16 mouse cellular contexts compared by ENCODE assay signal in the genomic region with DNA sequence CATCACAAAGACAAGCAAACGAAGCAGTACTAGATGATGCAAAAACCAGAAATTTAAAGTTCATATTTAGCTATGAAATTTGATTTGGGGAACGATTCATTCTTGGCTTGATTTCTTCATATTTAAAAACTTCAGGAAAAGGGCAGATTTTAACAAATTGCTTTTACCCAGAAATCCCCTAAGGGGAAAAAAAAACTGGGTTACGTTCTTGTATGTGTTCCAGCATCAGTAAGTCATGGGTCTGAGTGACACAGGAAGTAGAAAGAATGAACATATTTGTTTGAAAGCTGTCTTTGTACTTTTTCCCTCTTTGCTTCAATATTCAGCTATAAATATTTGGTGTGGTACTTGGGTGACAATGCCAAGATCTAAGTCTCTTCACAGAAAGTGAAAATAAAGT.
DNase-seq lines count a peak whose midpoint lies in the region.
"Had no signal": no experiment of that assay in that cellular context is flagged by ENCODE, and none has a peak within 500 bp of the region (broad histone marks: within the 10 kb centered on the region; RNA-seq: fewer than 3 reads in every experiment).

No protein-coding gene starts in this region.

- DNase-seq in cerebellum, adult 9-10 months, result peak; percentile 8
- no peak for DNase-seq in cerebellum, postnatal 36 days
- DNase-seq in 3T3-L1 (ENCODE audit: low read depth, low spot score), result peak; percentile 63
- peak; percentile 10 for DNase-seq in brain, adult 2 months (ENCODE audit: low read depth, low spot score)
- no peak for DNase-seq in layer of hippocampus, adult 9-11 months
- no peak for DNase-seq in frontal cortex, postnatal 25 days (ENCODE audit: low spot score in 2 of 2)
- DNase-seq: adrenal gland, adult 8-10 months; adrenal gland, postnatal 14 days; adrenal gland, postnatal 36 days; cerebellum, adult 11 months; cerebellum, adult 18-20 months; cerebellum, adult 8-10 months; cerebellum, postnatal 10 days; cerebellum, postnatal 25 days; embryo, embryonic 11 days; forebrain, postnatal 0 days had no signal

Comparison
In these comparisons a context has a peak if more than half of its experiments do, and no peak if none do; other contexts are left out.
1. DNase-seq: peak in cerebellum, adult 9-10 months (single experiment), 3T3-L1 (single experiment) and brain, adult 2 months (single experiment); none in cerebellum, postnatal 36 days (0 of 2), layer of hippocampus, adult 9-11 months (single experiment) and frontal cortex, postnatal 25 days (0 of 2).